Mouse (Mus musculus): ENCODE measurements around the gene Cblb.

GRCm38 (mm10) chr16:52210844-52211606 is 180.0 kb downstream of the Cblb start:
- TF ChIP-seq GATA1 (IDR thresholded peaks at IDR 0.05; ENCODE audit: borderline replicate concordance, low read length) (no peak), FLI1 (IDR thresholded peaks at IDR 0.05; ENCODE audit: low read length) (no peak)

Measured in megakaryocyte, embryonic 14.5 days (primary cell).